Mouse (Mus musculus): ENCODE data around the gene Pctp.

DNA sequence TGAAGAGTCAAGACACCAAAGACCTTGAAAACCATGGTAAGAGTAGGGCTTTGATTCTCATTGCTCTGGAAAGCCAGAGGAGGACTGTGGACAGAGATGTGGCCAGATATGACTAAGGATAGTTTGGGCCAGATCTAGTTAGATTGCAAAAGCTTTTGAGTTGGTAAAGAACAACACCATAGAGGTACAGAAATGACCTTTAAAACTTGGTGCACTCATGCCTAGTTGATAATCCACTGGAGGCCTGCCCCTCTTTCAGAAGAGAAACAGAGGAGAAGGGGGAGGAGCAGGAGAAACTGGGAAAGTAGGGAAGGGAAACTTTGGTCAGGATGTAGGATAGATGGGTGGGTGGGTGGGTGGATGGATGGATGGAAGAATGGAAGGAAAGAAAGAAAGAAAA, 11.0 kb downstream of the Pctp start:
- TF ChIP-seq GATA1 (IDR thresholded peaks at IDR 0.05; ENCODE audit: borderline replicate concordance, low read length), result no peak
- no peak for TF ChIP-seq FLI1 (IDR thresholded peaks at IDR 0.05; ENCODE audit: low read length)

Data from megakaryocyte, embryonic 14.5 days (primary cell).